Mouse (Mus musculus): ENCODE measurements around the gene Gm7361. TPM values are rescaled to one million over a fixed set of nuclear protein-coding genes. Genes with fewer than 3 reads are reported as not detected.
"Not testable (repeated sequence)": the region's sequence is repeated elsewhere in the genome, so short reads cannot be mapped to it uniquely, and the experiment has no call there.

Gm7361 gene
- 0.50 and 0.56 TPM in 2 replicates for polyA plus RNA-seq (2014; fragmentation: Nextera tagmentation; extraction: Ambion mirVana)

- not testable (repeated sequence) for H3K9me3 ChIP-seq (ENCODE audit: control insufficient read depth, low read length); H3K4me2 ChIP-seq (replicated peaks); H3K4me1 ChIP-seq (replicated peaks; ENCODE audit: control insufficient read depth, insufficient read depth, low read length); H3K36me3 ChIP-seq (replicated peaks; ENCODE audit: control insufficient read depth, insufficient read depth); ATAC-seq (ENCODE audit: low FRiP score); H3K4me3 ChIP-seq (replicated peaks; ENCODE audit: low read length); H3K27me3 ChIP-seq (ENCODE audit: control insufficient read depth, insufficient read depth, low read length); H3K27ac ChIP-seq; DNase-seq (ENCODE audit: low spot score); H3K9ac ChIP-seq
- 82% methylated on average over 3 of the region's 3 CpGs for WGBS
Measured at GRCm38 (mm10) chr5:26257391-26257790, at the start of gene Gm7361. Gm7361 (plus strand) TSS chr5:26257691.

- H3K9me3 ChIP-seq (ENCODE audit: control insufficient read depth, low read length): no peaks in the 10 kb centered on the region
- ATAC-seq (ENCODE audit: low FRiP score) (peak; percentile 83), DNase-seq (ENCODE audit: low spot score) (peak; percentile 59)
- H3K4me2 ChIP-seq (replicated peaks): no peak overlapping the region
- 50% methylated on average over 4 of the region's 4 CpGs for WGBS
- no peaks in the 10 kb centered on the region for H3K27me3 ChIP-seq (ENCODE audit: control insufficient read depth, insufficient read depth, low read length)
- H3K4me3 ChIP-seq (replicated peaks; ENCODE audit: low read length): no peak overlapping the region
- peaks cover 3% of the 10 kb centered on the region for H3K4me1 ChIP-seq (replicated peaks; ENCODE audit: control insufficient read depth, insufficient read depth, low read length)
- no peaks in the 10 kb centered on the region for H3K36me3 ChIP-seq (replicated peaks; ENCODE audit: control insufficient read depth, insufficient read depth)
- H3K27ac ChIP-seq: peak overlapping the region; percentile 72
- peak overlapping the region; percentile 13; the same call in 1 of the 2 replicates for H3K9ac ChIP-seq
Measured at GRCm38 (mm10) chr5:26211030-26211429, 46.5 kb upstream of the Gm7361 start.

GRCm38 (mm10) chr5:26222076-26222475 is 35.4 kb upstream of the Gm7361 start:
- H3K4me2 ChIP-seq (replicated peaks): no peak overlapping the region
- H3K36me3 ChIP-seq (replicated peaks; ENCODE audit: control insufficient read depth, insufficient read depth): no peaks in the 10 kb centered on the region
- WGBS: 88% methylated on average over 1 of the region's 1 CpGs

DNA sequence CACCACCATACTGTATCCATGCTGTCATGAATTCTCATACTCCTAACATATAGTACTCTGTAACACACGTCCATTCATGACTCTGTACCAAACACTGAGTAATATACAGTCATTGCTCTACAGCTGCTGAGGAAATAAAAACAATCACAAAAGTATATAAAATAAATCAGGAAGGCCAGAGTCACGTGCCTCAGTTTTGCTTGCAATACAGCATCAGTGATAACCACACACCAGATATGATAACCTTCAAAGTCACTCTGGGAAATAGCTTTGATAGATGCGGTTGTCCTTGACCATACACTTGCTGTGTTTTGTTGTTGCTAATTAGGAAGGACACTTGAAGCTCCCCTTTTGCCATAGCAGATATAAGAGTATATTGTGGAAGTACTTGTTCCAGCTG is 9.2 kb downstream of the Gm7361 start:
- not testable (repeated sequence) for H3K4me3 ChIP-seq (replicated peaks; ENCODE audit: low read length); H3K36me3 ChIP-seq (replicated peaks; ENCODE audit: control insufficient read depth, insufficient read depth); H3K4me2 ChIP-seq (replicated peaks); H3K27me3 ChIP-seq (ENCODE audit: control insufficient read depth, insufficient read depth, low read length); H3K27ac ChIP-seq; H3K9ac ChIP-seq; DNase-seq (ENCODE audit: low spot score); ATAC-seq (ENCODE audit: low FRiP score); H3K4me1 ChIP-seq (replicated peaks; ENCODE audit: control insufficient read depth, insufficient read depth, low read length); H3K9me3 ChIP-seq (ENCODE audit: control insufficient read depth, low read length)
- WGBS: 83% methylated on average over 3 of the region's 3 CpGs

More at GRCm38 (mm10) chr5:26222076-26222475, 35.4 kb upstream of the Gm7361 start:
- H3K27me3 ChIP-seq (ENCODE audit: control insufficient read depth, insufficient read depth, low read length): no peaks in the 10 kb centered on the region
- no peak overlapping the region for H3K27ac ChIP-seq
- ATAC-seq (ENCODE audit: low FRiP score) (no peak), DNase-seq (ENCODE audit: low spot score) (no peak)
- H3K9ac ChIP-seq: no peak overlapping the region
- no peaks in the 10 kb centered on the region for H3K9me3 ChIP-seq (ENCODE audit: control insufficient read depth, low read length)
- no peaks in the 10 kb centered on the region for H3K4me1 ChIP-seq (replicated peaks; ENCODE audit: control insufficient read depth, insufficient read depth, low read length)
- no peak overlapping the region for H3K4me3 ChIP-seq (replicated peaks; ENCODE audit: low read length)

GRCm38 (mm10) chr5:26280361-26280760 is 22.9 kb downstream of the Gm7361 start:
- 84% methylated on average over 5 of the region's 5 CpGs for WGBS
- DNase-seq (ENCODE audit: low spot score): no peak

GRCm38 (mm10) chr5:26281717-26282116 is 24.2 kb downstream of the Gm7361 start:
- H3K36me3 ChIP-seq (replicated peaks; ENCODE audit: control insufficient read depth, insufficient read depth): no peaks in the 10 kb centered on the region
- no peaks in the 10 kb centered on the region for H3K4me1 ChIP-seq (replicated peaks; ENCODE audit: control insufficient read depth, insufficient read depth, low read length)
- no peak for DNase-seq (ENCODE audit: low spot score)
- H3K4me2 ChIP-seq (replicated peaks): no peak overlapping the region
- H3K9me3 ChIP-seq (ENCODE audit: control insufficient read depth, low read length): no peaks in the 10 kb centered on the region
- ATAC-seq (ENCODE audit: low FRiP score): no peak
- H3K9ac ChIP-seq: no peak overlapping the region
- WGBS: 92% methylated on average over 1 of the region's 1 CpGs
- H3K4me3 ChIP-seq (replicated peaks; ENCODE audit: low read length): no peak overlapping the region
- H3K27me3 ChIP-seq (ENCODE audit: control insufficient read depth, insufficient read depth, low read length): no peaks in the 10 kb centered on the region
- no peak overlapping the region for H3K27ac ChIP-seq

More at GRCm38 (mm10) chr5:26280361-26280760, 22.9 kb downstream of the Gm7361 start:
- Histone ChIP-seq H3K9ac (no peak overlapping the region), H3K4me1 (replicated peaks; ENCODE audit: control insufficient read depth, insufficient read depth, low read length) (no peaks in the 10 kb centered on the region), H3K36me3 (replicated peaks; ENCODE audit: control insufficient read depth, insufficient read depth) (no peaks in the 10 kb centered on the region), H3K4me2 (replicated peaks) (no peak overlapping the region), H3K4me3 (replicated peaks; ENCODE audit: low read length) (no peak overlapping the region), H3K27me3 (ENCODE audit: control insufficient read depth, insufficient read depth, low read length) (no peaks in the 10 kb centered on the region), H3K27ac (no peak overlapping the region), H3K9me3 (ENCODE audit: control insufficient read depth, low read length) (no peaks in the 10 kb centered on the region)
- ATAC-seq (ENCODE audit: low FRiP score): no peak

- Histone ChIP-seq H3K36me3 (replicated peaks; ENCODE audit: control insufficient read depth, insufficient read depth) (no peaks in the 10 kb centered on the region), H3K9me3 (ENCODE audit: control insufficient read depth, low read length) (no peaks in the 10 kb centered on the region), H3K4me3 (replicated peaks; ENCODE audit: low read length) (no peak overlapping the region), H3K4me1 (replicated peaks; ENCODE audit: control insufficient read depth, insufficient read depth, low read length) (no peaks in the 10 kb centered on the region), H3K4me2 (replicated peaks) (no peak overlapping the region), H3K9ac (no peak overlapping the region), H3K27ac (no peak overlapping the region), H3K27me3 (ENCODE audit: control insufficient read depth, insufficient read depth, low read length) (no peaks in the 10 kb centered on the region)
- ATAC-seq (ENCODE audit: low FRiP score) (peak; percentile 74), DNase-seq (ENCODE audit: low spot score) (peak; percentile 88)
- WGBS: 4% methylated on average over 4 of the region's 4 CpGs
Measured at GRCm38 (mm10) chr5:26282282-26282681, 24.8 kb downstream of the Gm7361 start.

- ATAC-seq (ENCODE audit: low FRiP score) (no peak), DNase-seq (ENCODE audit: low spot score) (no peak)
- Histone ChIP-seq H3K9me3 (ENCODE audit: control insufficient read depth, low read length) (no peaks in the 10 kb centered on the region), H3K9ac (no peak overlapping the region), H3K4me1 (replicated peaks; ENCODE audit: control insufficient read depth, insufficient read depth, low read length) (no peaks in the 10 kb centered on the region), H3K4me2 (replicated peaks) (no peak overlapping the region), H3K27ac (no peak overlapping the region), H3K27me3 (ENCODE audit: control insufficient read depth, insufficient read depth, low read length) (no peaks in the 10 kb centered on the region), H3K4me3 (replicated peaks; ENCODE audit: low read length) (no peak overlapping the region), H3K36me3 (replicated peaks; ENCODE audit: control insufficient read depth, insufficient read depth) (no peaks in the 10 kb centered on the region)
- 81% methylated on average over 1 of the region's 1 CpGs for WGBS
Measured at GRCm38 (mm10) chr5:26283399-26283798, 25.9 kb downstream of the Gm7361 start.

- DNase-seq (ENCODE audit: low spot score) (no peak), ATAC-seq (ENCODE audit: low FRiP score) (no peak)
- 70% methylated on average over 1 of the region's 1 CpGs for WGBS
- Histone ChIP-seq H3K4me3 (replicated peaks; ENCODE audit: low read length) (no peak overlapping the region), H3K27me3 (ENCODE audit: control insufficient read depth, insufficient read depth, low read length) (no peaks in the 10 kb centered on the region), H3K27ac (no peak overlapping the region), H3K9me3 (ENCODE audit: control insufficient read depth, low read length) (no peaks in the 10 kb centered on the region), H3K4me2 (replicated peaks) (no peak overlapping the region), H3K9ac (no peak overlapping the region), H3K36me3 (replicated peaks; ENCODE audit: control insufficient read depth, insufficient read depth) (no peaks in the 10 kb centered on the region), H3K4me1 (replicated peaks; ENCODE audit: control insufficient read depth, insufficient read depth, low read length) (0 out of 2 replicates have a peak, but pooled peaks cover 4% of the 10 kb centered on the region)
Measured at GRCm38 (mm10) chr5:26291621-26292020, 34.1 kb downstream of the Gm7361 start.

- no peaks in the 10 kb centered on the region for H3K36me3 ChIP-seq (replicated peaks; ENCODE audit: control insufficient read depth, insufficient read depth)
- whole genome bisulfite sequencing: 88% methylated on average over 1 of the region's 1 CpGs
- H3K27ac ChIP-seq: no peak overlapping the region
- ATAC-seq (ENCODE audit: low FRiP score) (no peak), DNase-seq (ENCODE audit: low spot score) (no peak)
- no peaks in the 10 kb centered on the region for H3K27me3 ChIP-seq (ENCODE audit: control insufficient read depth, insufficient read depth, low read length)
- no peaks in the 10 kb centered on the region for H3K9me3 ChIP-seq (ENCODE audit: control insufficient read depth, low read length)
- H3K9ac ChIP-seq: no peak overlapping the region
- no peak overlapping the region for H3K4me2 ChIP-seq (replicated peaks)
- H3K4me3 ChIP-seq (replicated peaks; ENCODE audit: low read length): no peak overlapping the region
- 0 out of 2 replicates have a peak, but pooled peaks cover 4% of the 10 kb centered on the region for H3K4me1 ChIP-seq (replicated peaks; ENCODE audit: control insufficient read depth, insufficient read depth, low read length)
Measured at GRCm38 (mm10) chr5:26293258-26293657, 35.8 kb downstream of the Gm7361 start.

Measured in hindbrain, embryonic 14.5 days (tissue).